Mouse (Mus musculus): Measurements from ENCODE around the gene Ms4a6d. TPM values are rescaled to one million over a fixed set of nuclear protein-coding genes. Genes with fewer than 3 reads are reported as not detected.
"Not testable (repeated sequence)": the region's sequence is repeated elsewhere in the genome, so short reads cannot be mapped to it uniquely, and the experiment has no call there.

The Ms4a6d gene
- polyA plus RNA-seq, 1 experiment from 2014 or later: 5.1 TPM

GRCm38 (mm10) chr19:11602026-11602425 is 2.6 kb downstream of the Ms4a6d start:
- no peak for ATAC-seq (replicated peaks; ENCODE audit: low FRiP score)
- no peaks in the 10 kb centered on the region for H3K27me3 ChIP-seq (replicated peaks; ENCODE audit: control insufficient read depth, insufficient read depth, low read length)
- H3K4me2 ChIP-seq: no peak overlapping the region
- H3K4me3 ChIP-seq (ENCODE audit: low read depth, low read length): no peak overlapping the region
- DNase-seq (ENCODE audit: low spot score): no peak
- 85% methylated on average over 2 of the region's 2 CpGs for WGBS
- H3K9ac ChIP-seq (ENCODE audit: low read depth, low read length): no peak overlapping the region
- no peaks in the 10 kb centered on the region for H3K4me1 ChIP-seq (replicated peaks; ENCODE audit: control insufficient read depth, insufficient read depth, low read length)
- H3K36me3 ChIP-seq (ENCODE audit: control insufficient read depth, insufficient read depth, low read length): no peaks in the 10 kb centered on the region
- H3K27ac ChIP-seq (ENCODE audit: low read depth, low read length): no peak overlapping the region
- no peaks in the 10 kb centered on the region for H3K9me3 ChIP-seq (ENCODE audit: control insufficient read depth, low read length)

- Histone ChIP-seq H3K9me3 (ENCODE audit: control insufficient read depth, low read length) (no peaks in the 10 kb centered on the region), H3K4me3 (ENCODE audit: low read depth, low read length) (no peak overlapping the region), H3K36me3 (ENCODE audit: control insufficient read depth, insufficient read depth, low read length) (no peaks in the 10 kb centered on the region), H3K4me2 (no peak overlapping the region), H3K9ac (ENCODE audit: low read depth, low read length) (no peak overlapping the region), H3K27me3 (replicated peaks; ENCODE audit: control insufficient read depth, insufficient read depth, low read length) (no peaks in the 10 kb centered on the region), H3K27ac (ENCODE audit: low read depth, low read length) (no peak overlapping the region), H3K4me1 (replicated peaks; ENCODE audit: control insufficient read depth, insufficient read depth, low read length) (no peaks in the 10 kb centered on the region)
- DNase-seq (ENCODE audit: low spot score) (no peak), ATAC-seq (replicated peaks; ENCODE audit: low FRiP score) (no peak)
- 80% methylated on average over 3 of the region's 3 CpGs for WGBS
These were observed 3.3 kb downstream of the Ms4a6d start for GRCm38 (mm10) chr19:11601349-11601748.

GRCm38 (mm10) chr19:11589891-11590449 is 14.7 kb downstream of the Ms4a6d start:
- 60% methylated on average over 2 of the region's 2 CpGs for WGBS
- DNase-seq (ENCODE audit: low spot score) (no peak), ATAC-seq (replicated peaks; ENCODE audit: low FRiP score) (no peak)
- no peak overlapping the region for H3K27ac ChIP-seq (ENCODE audit: low read depth, low read length)
- no peak overlapping the region for H3K4me3 ChIP-seq (ENCODE audit: low read depth, low read length)
- H3K36me3 ChIP-seq (ENCODE audit: control insufficient read depth, insufficient read depth, low read length): no peaks in the 10 kb centered on the region
- no peak overlapping the region for H3K4me2 ChIP-seq
- H3K9me3 ChIP-seq (ENCODE audit: control insufficient read depth, low read length): no peaks in the 10 kb centered on the region
- H3K9ac ChIP-seq (ENCODE audit: low read depth, low read length): no peak overlapping the region
- H3K4me1 ChIP-seq (replicated peaks; ENCODE audit: control insufficient read depth, insufficient read depth, low read length): no peaks in the 10 kb centered on the region
- no peaks in the 10 kb centered on the region for H3K27me3 ChIP-seq (replicated peaks; ENCODE audit: control insufficient read depth, insufficient read depth, low read length)

- no peak overlapping the region for H3K4me2 ChIP-seq
- no peaks in the 10 kb centered on the region for H3K36me3 ChIP-seq (ENCODE audit: control insufficient read depth, insufficient read depth, low read length)
- no peak for ATAC-seq (replicated peaks; ENCODE audit: low FRiP score)
These were observed 15.4 kb downstream of the Ms4a6d start for GRCm38 (mm10) chr19:11589205-11589604.

GRCm38 (mm10) chr19:11574965-11575364 is 29.7 kb downstream of the Ms4a6d start:
- H3K9me3 ChIP-seq (ENCODE audit: control insufficient read depth, low read length): no peaks in the 10 kb centered on the region
- ATAC-seq (replicated peaks; ENCODE audit: low FRiP score) (no peak), DNase-seq (ENCODE audit: low spot score) (no peak)
- no peaks in the 10 kb centered on the region for H3K36me3 ChIP-seq (ENCODE audit: control insufficient read depth, insufficient read depth, low read length)
- H3K27ac ChIP-seq (ENCODE audit: low read depth, low read length): no peak overlapping the region
- no peak overlapping the region for H3K4me3 ChIP-seq (ENCODE audit: low read depth, low read length)
- H3K4me1 ChIP-seq (replicated peaks; ENCODE audit: control insufficient read depth, insufficient read depth, low read length): no peaks in the 10 kb centered on the region
- no peaks in the 10 kb centered on the region for H3K27me3 ChIP-seq (replicated peaks; ENCODE audit: control insufficient read depth, insufficient read depth, low read length)
- H3K9ac ChIP-seq (ENCODE audit: low read depth, low read length): no peak overlapping the region
- WGBS: 83% methylated on average over 8 of the region's 8 CpGs
- H3K4me2 ChIP-seq: no peak overlapping the region

More at GRCm38 (mm10) chr19:11589205-11589604, 15.4 kb downstream of the Ms4a6d start:
- Histone ChIP-seq H3K4me1 (replicated peaks; ENCODE audit: control insufficient read depth, insufficient read depth, low read length) (no peaks in the 10 kb centered on the region), H3K27ac (ENCODE audit: low read depth, low read length) (no peak overlapping the region), H3K9ac (ENCODE audit: low read depth, low read length) (no peak overlapping the region), H3K9me3 (ENCODE audit: control insufficient read depth, low read length) (no peaks in the 10 kb centered on the region), H3K4me3 (ENCODE audit: low read depth, low read length) (no peak overlapping the region), H3K27me3 (replicated peaks; ENCODE audit: control insufficient read depth, insufficient read depth, low read length) (no peaks in the 10 kb centered on the region)
- 61% methylated on average over 4 of the region's 4 CpGs for WGBS
- DNase-seq (ENCODE audit: low spot score): no peak

- not testable (repeated sequence) for ATAC-seq (replicated peaks; ENCODE audit: low FRiP score); H3K4me1 ChIP-seq (replicated peaks; ENCODE audit: control insufficient read depth, insufficient read depth, low read length); H3K27me3 ChIP-seq (replicated peaks; ENCODE audit: control insufficient read depth, insufficient read depth, low read length); H3K9me3 ChIP-seq (ENCODE audit: control insufficient read depth, low read length); H3K4me2 ChIP-seq; H3K9ac ChIP-seq (ENCODE audit: low read depth, low read length); H3K27ac ChIP-seq (ENCODE audit: low read depth, low read length); H3K4me3 ChIP-seq (ENCODE audit: low read depth, low read length); H3K36me3 ChIP-seq (ENCODE audit: control insufficient read depth, insufficient read depth, low read length); DNase-seq (ENCODE audit: low spot score)
These were observed 45.1 kb downstream of the Ms4a6d start for GRCm38 (mm10) chr19:11559560-11559959.

GRCm38 (mm10) chr19:11554726-11555125 is 49.9 kb downstream of the Ms4a6d start:
- Histone ChIP-seq H3K9ac (ENCODE audit: low read depth, low read length) (no peak overlapping the region), H3K27ac (ENCODE audit: low read depth, low read length) (no peak overlapping the region), H3K27me3 (replicated peaks; ENCODE audit: control insufficient read depth, insufficient read depth, low read length) (no peaks in the 10 kb centered on the region), H3K36me3 (ENCODE audit: control insufficient read depth, insufficient read depth, low read length) (no peaks in the 10 kb centered on the region), H3K4me2 (no peak overlapping the region), H3K4me1 (replicated peaks; ENCODE audit: control insufficient read depth, insufficient read depth, low read length) (no peaks in the 10 kb centered on the region), H3K9me3 (ENCODE audit: control insufficient read depth, low read length) (no peaks in the 10 kb centered on the region), H3K4me3 (ENCODE audit: low read depth, low read length) (no peak overlapping the region)
- 80% methylated on average over 5 of the region's 5 CpGs for WGBS
- ATAC-seq (replicated peaks; ENCODE audit: low FRiP score): no peak
- no peak for DNase-seq (ENCODE audit: low spot score)

GRCm38 (mm10) chr19:11547911-11548310 is 56.7 kb downstream of the Ms4a6d start:
- ATAC-seq (replicated peaks; ENCODE audit: low FRiP score) (no peak), DNase-seq (ENCODE audit: low spot score) (no peak)
- Histone ChIP-seq H3K27me3 (replicated peaks; ENCODE audit: control insufficient read depth, insufficient read depth, low read length) (no peaks in the 10 kb centered on the region), H3K4me1 (replicated peaks; ENCODE audit: control insufficient read depth, insufficient read depth, low read length) (no peaks in the 10 kb centered on the region), H3K36me3 (ENCODE audit: control insufficient read depth, insufficient read depth, low read length) (no peaks in the 10 kb centered on the region), H3K4me2 (no peak overlapping the region), H3K9ac (ENCODE audit: low read depth, low read length) (no peak overlapping the region), H3K9me3 (ENCODE audit: control insufficient read depth, low read length) (no peaks in the 10 kb centered on the region), H3K27ac (ENCODE audit: low read depth, low read length) (no peak overlapping the region), H3K4me3 (ENCODE audit: low read depth, low read length) (no peak overlapping the region)

GRCm38 (mm10) chr19:11544383-11544782 is 60.3 kb downstream of the Ms4a6d start:
- not testable (repeated sequence) for H3K9ac ChIP-seq (ENCODE audit: low read depth, low read length); H3K9me3 ChIP-seq (ENCODE audit: control insufficient read depth, low read length); H3K4me1 ChIP-seq (replicated peaks; ENCODE audit: control insufficient read depth, insufficient read depth, low read length); H3K36me3 ChIP-seq (ENCODE audit: control insufficient read depth, insufficient read depth, low read length); ATAC-seq (replicated peaks; ENCODE audit: low FRiP score); DNase-seq (ENCODE audit: low spot score); H3K27ac ChIP-seq (ENCODE audit: low read depth, low read length); H3K4me2 ChIP-seq; H3K27me3 ChIP-seq (replicated peaks; ENCODE audit: control insufficient read depth, insufficient read depth, low read length); H3K4me3 ChIP-seq (ENCODE audit: low read depth, low read length)
- WGBS: 80% methylated on average over 2 of the region's 2 CpGs
